Mouse (Mus musculus) T-helper 17 cell (primary cell): ENCODE results near the gene Olfr870.
"Not testable (repeated sequence)": the region's sequence is repeated elsewhere in the genome, so short reads cannot be mapped to it uniquely, and the experiment has no call there.

Experiments used
- in situ Hi-C, 2 experiments: fragments of 300-600 bp; cut with MboI, MseI; formaldehyde crosslinking; loops; 1 replicate in 1 of 2; 2 replicates in 1 of 2; pipeline ENCODE4 v1.15.1; 2025; ENCODE audit warnings: high pct_unique_total_duplicates in 2 of 2

The Olfr870 gene

DNA sequence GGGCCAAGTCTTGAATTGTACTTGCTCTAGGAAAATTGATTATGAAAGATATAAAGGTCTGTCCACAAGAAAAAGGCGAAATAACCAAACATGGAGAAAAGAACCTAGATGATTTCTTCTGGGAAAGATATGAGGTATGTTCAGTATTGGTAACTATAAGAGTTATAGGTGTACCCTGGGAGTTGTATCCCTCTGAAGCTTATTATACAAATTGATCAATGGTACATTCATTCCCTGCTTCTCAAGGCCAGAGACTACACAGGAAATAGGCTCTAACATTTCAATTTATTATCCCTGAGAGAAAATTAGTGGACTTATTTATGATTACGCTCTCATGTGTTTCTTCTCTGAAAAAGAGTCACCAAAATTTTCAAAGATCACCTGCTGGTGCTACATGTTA lies at the start of gene Olfr870:
Olfr870 (minus strand) TSS at position 101 of the 400 bp plus-strand sequence.
- in situ Hi-C loops = no loop called here

- in situ Hi-C loops = no loop called here
Measured at GRCm38 (mm10) chr9:20211907-20212306, 38.0 kb upstream of the Olfr870 start, which contains the start of gene Olfr871. Gene Olfr871 (plus strand): TSS chr9:20212207.

- in situ Hi-C loops = no loop called here
Measured at GRCm38 (mm10) chr9:20211477-20211876, 37.6 kb upstream of the Olfr870 start.

GRCm38 (mm10) chr9:20210812-20211211 lies 37.0 kb upstream of the Olfr870 start:
- in situ Hi-C loops = no loop called here

DNA sequence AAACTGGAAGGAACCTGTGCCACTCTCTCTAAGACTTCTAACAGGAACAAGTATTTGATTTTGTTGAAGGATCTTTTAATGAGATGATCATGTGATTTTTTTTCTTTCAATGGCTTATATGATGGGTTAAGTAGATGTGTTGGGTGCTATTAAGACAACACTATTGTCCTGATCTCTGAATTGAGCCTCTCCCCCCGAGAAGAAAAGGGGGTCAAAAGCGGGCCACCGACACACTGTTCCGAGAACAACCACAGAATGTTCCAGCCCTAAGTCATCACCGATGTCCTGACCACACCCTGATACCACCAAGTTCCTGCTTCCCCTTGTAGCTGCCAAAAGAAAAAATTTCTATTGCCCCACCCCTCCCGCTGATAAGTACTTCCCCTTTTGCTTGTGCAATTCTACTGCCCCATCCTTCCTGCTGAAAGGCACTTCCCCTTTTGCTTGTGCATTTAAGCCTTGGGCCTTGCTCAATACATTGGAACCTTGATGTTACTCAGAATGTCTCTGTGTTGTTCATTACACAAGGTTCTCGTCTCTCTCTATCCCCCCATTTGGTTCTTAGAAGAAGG lies 29.6 kb upstream of the Olfr870 start:
- in situ Hi-C loops = not testable (repeated sequence)

DNA sequence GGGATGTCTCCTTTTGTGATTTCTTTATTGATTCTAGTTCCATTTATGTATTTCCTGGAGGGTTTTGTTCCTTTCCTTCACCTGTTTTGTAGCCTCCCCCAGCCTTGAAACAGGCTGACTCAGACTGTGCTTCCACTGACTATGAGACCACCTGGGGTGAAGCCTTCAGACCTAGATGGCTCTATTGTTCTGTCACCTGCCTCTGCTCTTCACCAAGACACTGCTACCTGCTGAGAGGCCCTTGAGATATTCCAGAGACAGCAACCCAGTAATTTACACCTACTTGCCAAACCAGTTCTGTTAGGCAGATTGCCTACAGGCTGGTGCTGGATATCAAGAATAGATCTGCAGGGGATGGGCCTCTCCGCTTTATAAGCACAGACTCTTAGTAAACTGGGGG lies 28.3 kb upstream of the Olfr870 start:
- in situ Hi-C loops = no loop called here

DNA sequence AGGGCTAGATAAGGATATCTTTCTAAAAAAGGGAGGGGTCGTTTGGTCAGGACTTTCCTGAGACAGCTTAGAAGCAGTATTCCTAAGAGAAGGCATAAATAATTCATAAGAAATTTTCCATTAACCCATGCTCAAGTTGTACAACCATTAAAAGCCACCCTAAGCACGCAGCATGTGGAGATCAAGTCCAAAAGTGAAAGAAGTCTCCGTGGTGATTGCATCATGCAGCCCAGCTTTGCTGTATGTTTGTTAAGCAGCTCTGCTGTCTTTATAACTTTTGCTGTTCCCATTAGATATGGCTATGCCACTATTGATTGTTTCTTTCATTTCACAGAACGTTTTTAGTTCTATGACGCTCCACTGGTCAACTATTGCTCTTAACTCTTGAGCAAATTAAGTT lies 5.6 kb upstream of the Olfr870 start:
- in situ Hi-C loops = no loop called here

GRCm38 (mm10) chr9:20149706-20150105 lies 24.2 kb downstream of the Olfr870 start:
- in situ Hi-C loops = loop anchor here in 1 of 2 experiments (25.0 kb wide), 1 partner anchor 413 kb away; no protein-coding TSS in a partner anchor

- in situ Hi-C loops = loop anchor here in 1 of 2 experiments (25.0 kb wide), 1 partner anchor 434 kb away; no protein-coding TSS in a partner anchor
Measured at GRCm38 (mm10) chr9:20128709-20129108, 45.1 kb downstream of the Olfr870 start, which contains the start of gene Olfr869. Gene Olfr869 (plus strand): TSS chr9:20129009.
